Mouse (Mus musculus) thymus, adult 2 months (tissue): ENCODE measurements around the gene Ifit1bl1. TPM values are rescaled to one million over a fixed set of nuclear protein-coding genes. Genes with fewer than 3 reads are reported as not detected.
A peak's percentile ranks its signal among the peaks of the same experiment; 100 is the strongest.
"Not testable (repeated sequence)": the region's sequence is repeated elsewhere in the genome, so short reads cannot be mapped to it uniquely, and the experiment has no call there.

Experiments used
- DNase-seq: peaks from one replicate; pipeline ENCODE4 v3.0.0; 2021
- H3K27ac ChIP-seq: fragments of 200-500 bp; 2 replicates; pipeline ENCODE4 v1.5.1; 2012; ENCODE audit warnings: low read length, control low read depth; ENCODE audit not compliant: control insufficient read depth, insufficient read depth
- H3K27me3 ChIP-seq: fragments of 200-500 bp; 2 replicates; pipeline ENCODE4 v1.6.1; 2012; ENCODE audit warnings: mild to moderate bottlenecking, low read length, moderate library complexity, mixed read lengths; ENCODE audit not compliant: control insufficient read depth, insufficient read depth
- H3K36me3 ChIP-seq: fragments of 200-500 bp; 2 replicates; pipeline ENCODE4 v1.6.1; 2012; ENCODE audit warnings: mild to moderate bottlenecking, low read length, moderate library complexity; ENCODE audit not compliant: control insufficient read depth, insufficient read depth
- H3K4me1 ChIP-seq: fragments of 200-500 bp; replicated peaks from 2 replicates; pipeline ENCODE4 v1.6.1; 2012; ENCODE audit warnings: low read length; ENCODE audit not compliant: control insufficient read depth, insufficient read depth
- H3K4me3 ChIP-seq: fragments of 200-500 bp; 2 replicates; pipeline ENCODE4 v1.5.1; 2012; ENCODE audit warnings: mild to moderate bottlenecking, low read length, control low read depth, moderate library complexity; ENCODE audit not compliant: control insufficient read depth, insufficient read depth
- CTCF ChIP-seq: fragments of 200-500 bp; IDR thresholded peaks from 2 replicates; pipeline ENCODE4 v1.5.1; 2012; ENCODE audit warnings: mild to moderate bottlenecking, control low read depth, low read length, moderate library complexity, borderline replicate concordance; ENCODE audit not compliant: control insufficient read depth, poor library complexity, insufficient read depth; ENCODE audit errors: extremely low read depth
- POLR2A ChIP-seq: fragments of 200-500 bp; IDR thresholded peaks from 2 replicates; pipeline ENCODE4 v1.6.1; 2012; ENCODE audit warnings: mild to moderate bottlenecking, low read length, control low read depth, moderate library complexity; ENCODE audit not compliant: control insufficient read depth, poor library complexity, insufficient read depth; ENCODE audit errors: extremely low read depth
- WGBS: fragments of 180-500 bp; shearing (Covaris S2); methylation state at CpG from one replicate; pipeline ENCODE4 v1.1.7; 2018; 5-methylcytosine and 5-hydroxymethylcytosine counted together
- polyA plus RNA-seq: library from polyadenylated mRNA; depleted of rRNA; stranded (reverse); fragments of >200 nt; gene quantifications from 2 replicates; pipeline ENCODE4 v1.2.3, GENCODE M21; 2012

Gene Ifit1bl1
- polyA plus RNA-seq, 1 experiment = 1.6 TPM

GRCm38 (mm10) chr19:34605472-34605871 lies 3.7 kb upstream of the Ifit1bl1 start:
- Histone ChIP-seq H3K27me3 (no peaks in the 10 kb centered on the region), H3K4me1 (peaks cover 3% of the 10 kb centered on the region), H3K4me3 (no peak overlapping the region), H3K27ac (no peak overlapping the region), H3K36me3 (no peaks in the 10 kb centered on the region)
- DNase-seq = no peak
- TF ChIP-seq CTCF = no peak
- no peak for TF ChIP-seq POLR2A
- WGBS = 97% methylated on average over 3 of the region's 3 CpGs

DNA sequence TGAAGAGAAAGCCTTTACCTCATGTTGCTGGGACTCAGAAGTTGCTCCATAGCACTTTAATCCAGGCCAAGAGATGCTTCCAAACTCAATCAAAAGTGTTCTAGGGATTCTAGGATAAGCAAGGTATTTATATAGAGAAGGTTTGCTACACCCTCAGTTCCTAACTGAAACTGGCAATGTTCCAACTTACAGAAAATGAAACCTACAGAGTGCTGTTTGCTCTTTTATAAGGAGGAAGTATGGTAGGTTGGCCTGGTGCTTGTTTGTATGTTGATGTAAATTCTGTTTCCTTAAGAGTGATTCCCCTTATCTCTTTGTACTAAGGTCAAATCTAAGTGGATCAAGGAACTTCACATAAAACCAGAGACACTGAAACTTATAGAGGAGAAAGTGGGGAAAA lies 2.5 kb downstream of the Ifit1bl1 start:
- H3K27me3 ChIP-seq, DNase-seq, H3K36me3 ChIP-seq, H3K27ac ChIP-seq, H3K4me1 ChIP-seq, H3K4me3 ChIP-seq: not testable (repeated sequence)

DNA sequence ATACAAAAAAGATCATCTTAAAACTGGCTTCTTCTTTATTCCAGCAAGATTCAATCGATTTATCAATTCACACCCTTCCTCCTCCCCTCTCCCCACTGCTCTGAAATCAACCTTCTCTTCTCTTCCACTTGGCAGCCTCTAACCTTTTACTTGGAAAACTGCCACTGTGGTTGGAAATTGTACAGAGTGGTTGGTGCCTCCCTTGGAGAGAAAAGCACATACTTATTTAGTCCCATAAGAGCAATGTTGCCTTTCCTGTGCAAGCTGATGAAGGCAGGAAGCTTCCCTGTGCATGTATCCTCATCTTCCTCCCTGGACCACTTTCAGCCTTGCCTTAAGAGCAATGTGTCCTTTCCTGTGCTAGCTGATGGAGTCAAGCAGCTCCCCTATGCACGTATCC lies 3.4 kb downstream of the Ifit1bl1 start:
- whole genome bisulfite sequencing = 87% methylated on average over 2 of the region's 2 CpGs
- no peak for DNase-seq
- Histone ChIP-seq H3K36me3 (no peaks in the 10 kb centered on the region), H3K4me3 (no peak overlapping the region), H3K4me1 (peaks cover 9% of the 10 kb centered on the region), H3K27me3 (no peaks in the 10 kb centered on the region), H3K27ac (no peak overlapping the region)
- TF ChIP-seq POLR2A (no peak), CTCF (no peak)

DNA sequence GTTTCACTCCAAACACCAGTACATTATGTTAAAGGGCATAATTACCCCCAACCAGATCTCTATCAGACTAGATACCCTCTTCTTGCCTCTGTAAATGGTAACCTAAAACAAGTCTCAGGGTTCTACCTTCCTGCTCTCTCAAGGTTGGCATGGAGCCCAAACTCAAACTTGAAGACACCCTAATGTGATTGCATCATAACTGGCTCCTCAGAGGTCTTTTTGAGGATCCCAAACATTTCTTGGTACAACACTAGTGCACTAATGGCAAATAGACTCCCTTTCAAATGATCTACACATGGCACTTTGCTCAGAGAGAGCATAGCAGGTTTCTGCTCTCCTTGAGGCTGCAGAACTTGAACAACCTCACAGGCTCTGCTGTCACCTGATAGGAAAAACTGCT lies 4.9 kb downstream of the Ifit1bl1 start:
- DNase-seq = no peak
- Histone ChIP-seq H3K36me3 (no peaks in the 10 kb centered on the region), H3K27me3 (no peaks in the 10 kb centered on the region), H3K4me1 (peaks cover 6% of the 10 kb centered on the region), H3K4me3 (no peak overlapping the region), H3K27ac (no peak overlapping the region)
- TF ChIP-seq CTCF = no peak
- no peak for TF ChIP-seq POLR2A

DNA sequence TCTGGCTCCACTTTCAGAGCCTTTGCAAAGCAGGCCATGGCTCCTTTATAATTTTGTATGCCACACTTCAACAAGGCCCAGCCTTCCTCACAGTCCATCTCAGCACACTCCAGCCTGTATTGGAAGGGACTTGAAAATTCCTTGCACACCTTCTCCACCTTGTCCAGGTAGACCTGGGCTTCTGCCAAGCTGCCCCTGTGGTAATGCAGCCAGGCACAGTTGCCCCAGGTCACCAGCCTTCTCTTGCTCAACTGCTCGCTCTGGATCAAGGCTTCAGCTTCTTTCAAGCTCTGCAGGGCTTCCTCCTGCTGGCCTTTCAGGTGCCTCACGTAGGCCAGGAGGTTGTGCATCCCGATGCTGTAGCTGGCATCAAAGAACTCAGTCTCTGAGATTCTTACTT lies 7.2 kb downstream of the Ifit1bl1 start:
- DNase-seq, H3K27me3 ChIP-seq, H3K4me3 ChIP-seq, H3K4me1 ChIP-seq, H3K36me3 ChIP-seq, H3K27ac ChIP-seq: not testable (repeated sequence)
- 91% methylated on average over 3 of the region's 3 CpGs for WGBS

DNA sequence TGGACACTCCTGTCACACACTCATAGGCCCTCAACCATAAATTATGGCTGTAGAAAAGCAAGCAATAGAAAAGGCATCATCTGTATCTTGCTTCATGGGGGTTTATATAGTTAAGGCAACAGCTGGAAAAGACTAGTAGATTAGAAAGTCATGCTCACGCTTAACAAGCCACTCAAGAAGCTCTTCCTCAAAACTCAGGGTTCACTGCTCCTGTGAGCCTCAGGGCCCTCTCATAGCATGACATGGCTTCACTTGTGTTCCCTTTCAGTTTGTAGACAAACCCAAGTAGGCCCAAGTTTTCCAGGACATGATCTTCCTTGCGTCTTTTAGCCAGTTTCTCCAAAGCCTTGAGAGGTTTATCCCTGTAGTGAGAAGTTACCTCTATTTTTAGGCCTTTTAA lies 8.3 kb downstream of the Ifit1bl1 start:
- Histone ChIP-seq H3K4me1 (peaks cover 4% of the 10 kb centered on the region), H3K36me3 (no peaks in the 10 kb centered on the region), H3K27ac (no peak overlapping the region), H3K27me3 (no peaks in the 10 kb centered on the region), H3K4me3 (no peak overlapping the region)
- no peak for TF ChIP-seq CTCF
- TF ChIP-seq POLR2A = no peak
- no peak for DNase-seq
- WGBS = 97% methylated on average over 2 of the region's 2 CpGs

DNA sequence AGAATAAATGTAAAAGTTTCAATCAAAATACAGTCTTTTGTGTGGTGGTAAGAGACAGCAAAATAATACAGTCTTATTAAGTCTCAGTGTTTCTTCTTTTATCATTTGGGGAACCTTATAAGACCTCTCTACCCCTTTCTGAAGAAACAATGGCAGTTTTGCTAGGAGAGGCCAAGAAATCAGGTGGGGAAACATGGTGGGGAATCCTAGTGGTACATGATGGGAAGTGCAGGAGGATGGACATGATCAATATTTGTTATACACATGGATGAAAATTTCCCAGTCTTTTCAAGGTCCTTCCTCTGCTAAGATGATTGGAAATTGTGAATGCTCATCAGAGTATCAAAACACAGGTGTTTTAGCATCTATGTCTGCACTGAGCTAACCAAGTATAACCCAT lies 12.8 kb downstream of the Ifit1bl1 start:
- DNase-seq = no peak
- H3K27me3 ChIP-seq = no peaks in the 10 kb centered on the region
- H3K27ac ChIP-seq = no peak overlapping the region
- H3K4me1 ChIP-seq = peaks cover 4% of the 10 kb centered on the region; the same call in 1 of the 2 replicates
- H3K36me3 ChIP-seq = no peaks in the 10 kb centered on the region
- TF ChIP-seq CTCF (no peak), POLR2A (no peak)
- H3K4me3 ChIP-seq = no peak overlapping the region

GRCm38 (mm10) chr19:34587898-34588692 lies 13.7 kb downstream of the Ifit1bl1 start:
- 68% methylated on average over 7 of the region's 12 CpGs for WGBS
- H3K36me3 ChIP-seq, H3K27ac ChIP-seq, H3K27me3 ChIP-seq, H3K4me1 ChIP-seq: not testable (repeated sequence)
- 0 out of 2 replicates have a peak overlapping the region, but pooled peaks have one; percentile 4 for H3K4me3 ChIP-seq
- peak; percentile 25 for DNase-seq

- 71% methylated on average over 5 of the region's 5 CpGs for WGBS
- DNase-seq = not testable (repeated sequence)
Observed at GRCm38 (mm10) chr19:34585740-34586458, 15.9 kb downstream of the Ifit1bl1 start.

GRCm38 (mm10) chr19:34583126-34583766 lies 18.5 kb downstream of the Ifit1bl1 start, which contains the start of gene Ifit3:
TSS of gene Ifit3 (plus strand) at chr19:34583531.
- not testable (repeated sequence) for H3K36me3 ChIP-seq, H3K4me3 ChIP-seq, H3K27me3 ChIP-seq, DNase-seq, H3K27ac ChIP-seq, H3K4me1 ChIP-seq
- 41% methylated on average over 2 of the region's 2 CpGs for WGBS

More at GRCm38 (mm10) chr19:34585740-34586458, 15.9 kb downstream of the Ifit1bl1 start:
- H3K36me3 ChIP-seq, H3K4me1 ChIP-seq, H3K27me3 ChIP-seq, H3K27ac ChIP-seq, H3K4me3 ChIP-seq: not testable (repeated sequence)
